Mouse (Mus musculus): ENCODE results near the gene Nipal3. TPM values are rescaled to one million over a fixed set of nuclear protein-coding genes. Genes with fewer than 3 reads are reported as not detected.

The Nipal3 gene
- total and polyA plus RNA-seq, 3 experiments: 3.5 to 10.4 TPM; not detected in 1

- no peak for TF ChIP-seq NRF1 (IDR thresholded peaks at IDR 0.05; ENCODE audit: insufficient read depth, low read depth, low read length, poor library complexity, severe bottlenecking)
Observed at GRCm38 (mm10) chr4:135429383-135429782, 65.5 kb downstream of the Nipal3 start (continued).

GRCm38 (mm10) chr4:135426587-135426986 lies 68.3 kb downstream of the Nipal3 start:
- Histone ChIP-seq H3K9ac (ENCODE audit: control insufficient read depth, low read depth, low read length, poor library complexity, severe bottlenecking) (no peak overlapping the region), H3K9me3 (replicated peaks; ENCODE audit: insufficient read depth, low read length) (no peaks in the 10 kb centered on the region), H3K27ac (ENCODE audit: control insufficient read depth, low read depth, low read length) (no peak overlapping the region), H3K79me2 (ENCODE audit: control insufficient read depth, insufficient read depth, low read length, poor library complexity) (no peaks in the 10 kb centered on the region), H3K4me1 (ENCODE audit: control insufficient read depth in 1 of 2, insufficient read depth in 2 of 2, low read length in 2 of 2) (peaks cover 17% of the 10 kb centered on the region in 2 experiments), H3K36me3 (ENCODE audit: control insufficient read depth in 1 of 2, insufficient read depth in 2 of 2, low read length in 2 of 2) (peaks cover 0 to 20% of the 10 kb centered on the region in 2 experiments; a peak in 3 of 4 replicates), H3K4me3 (ENCODE audit: control insufficient read depth in 1 of 2, insufficient read depth in 1 of 2, low read depth in 2 of 2, low read length in 2 of 2) (no peak overlapping the region), H3K27me3 (ENCODE audit: control insufficient read depth in 1 of 2, insufficient read depth in 2 of 2, low read length in 2 of 2) (no peaks in the 10 kb centered on the region)
- no peak for DNase-seq (ENCODE audit: low read depth, low spot score)
- TF ChIP-seq POLR2A (IDR thresholded peaks at IDR 0.05; ENCODE audit: control insufficient read depth in 1 of 2, insufficient read depth in 1 of 2, low read depth in 1 of 2, low read length in 2 of 2, poor library complexity in 1 of 2): no peak
- TF ChIP-seq GATA1 (IDR thresholded peaks at IDR 0.05; ENCODE audit: low read depth, low read length): no peak
- TF ChIP-seq CHD1 (IDR thresholded peaks at IDR 0.05; ENCODE audit: low read depth, low read length): no peak
- TF ChIP-seq USF1 (IDR thresholded peaks at IDR 0.05; ENCODE audit: low read depth, low read length): no peak
- TF ChIP-seq ZKSCAN1 (IDR thresholded peaks at IDR 0.05; ENCODE audit: low read depth, low read length): no peak
- TF ChIP-seq JUND (IDR thresholded peaks at IDR 0.05; ENCODE audit: low read depth, low read length): no peak
- no peak for TF ChIP-seq ZMIZ1 (IDR thresholded peaks at IDR 0.05; ENCODE audit: low read depth, low read length)
- no peak for TF ChIP-seq NELFE (IDR thresholded peaks at IDR 0.05; ENCODE audit: low read depth, low read length)
- TF ChIP-seq HCFC1 (IDR thresholded peaks at IDR 0.05; ENCODE audit: low read depth, low read length): no peak
- TF ChIP-seq ETS1 (IDR thresholded peaks at IDR 0.05; ENCODE audit: low read depth, low read length): no peak
- TF ChIP-seq GABPA (IDR thresholded peaks at IDR 0.05; ENCODE audit: low read depth, low read length): no peak
- TF ChIP-seq NRF1 (IDR thresholded peaks at IDR 0.05; ENCODE audit: insufficient read depth, low read depth, low read length, poor library complexity, severe bottlenecking): no peak
- no peak for TF ChIP-seq TCF12 (IDR thresholded peaks at IDR 0.05; ENCODE audit: low read depth, low read length)
- no peak for TF ChIP-seq EP300 (IDR thresholded peaks at IDR 0.05; ENCODE audit: low read depth in 1 of 2, low read length in 2 of 2)
- no peak for TF ChIP-seq TAL1 (IDR thresholded peaks at IDR 0.05; ENCODE audit: low read length)

GRCm38 (mm10) chr4:135425625-135426024 lies 69.2 kb downstream of the Nipal3 start:
- no peak for DNase-seq (ENCODE audit: low read depth, low spot score)
- H3K27ac ChIP-seq (ENCODE audit: control insufficient read depth, low read depth, low read length): no peak overlapping the region
- no peaks in the 10 kb centered on the region for H3K27me3 ChIP-seq (ENCODE audit: control insufficient read depth in 1 of 2, insufficient read depth in 2 of 2, low read length in 2 of 2)
- H3K4me3 ChIP-seq (ENCODE audit: control insufficient read depth in 1 of 2, insufficient read depth in 1 of 2, low read depth in 2 of 2, low read length in 2 of 2): no peak overlapping the region
- no peak overlapping the region for H3K9ac ChIP-seq (ENCODE audit: control insufficient read depth, low read depth, low read length, poor library complexity, severe bottlenecking)
- no peaks in the 10 kb centered on the region for H3K9me3 ChIP-seq (replicated peaks; ENCODE audit: insufficient read depth, low read length)
- no peaks in the 10 kb centered on the region for H3K79me2 ChIP-seq (ENCODE audit: control insufficient read depth, insufficient read depth, low read length, poor library complexity)
- peaks cover 17% of the 10 kb centered on the region in 2 experiments for H3K4me1 ChIP-seq (ENCODE audit: control insufficient read depth in 1 of 2, insufficient read depth in 2 of 2, low read length in 2 of 2)
- peaks cover 0 to 20% of the 10 kb centered on the region in 2 experiments; a peak in 3 of 4 replicates for H3K36me3 ChIP-seq (ENCODE audit: control insufficient read depth in 1 of 2, insufficient read depth in 2 of 2, low read length in 2 of 2)
- TF ChIP-seq E2F4 (IDR thresholded peaks at IDR 0.05; ENCODE audit: borderline replicate concordance, low read depth, low read length) (no peak), HCFC1 (IDR thresholded peaks at IDR 0.05; ENCODE audit: low read depth, low read length) (no peak), SIN3A (IDR thresholded peaks at IDR 0.05; ENCODE audit: low read length) (no peak), RCOR1 (IDR thresholded peaks at IDR 0.05; ENCODE audit: low read depth, low read length) (no peak), KAT2A (conservative IDR thresholded peaks at IDR 0.05; ENCODE audit: low read depth, low read length) (no peak), CHD2 (IDR thresholded peaks at IDR 0.05; ENCODE audit: low read length) (no peak), MXI1 (IDR thresholded peaks at IDR 0.05; ENCODE audit: low read depth, low read length) (no peak), GATA1 (IDR thresholded peaks at IDR 0.05; ENCODE audit: low read depth, low read length) (no peak), USF1 (IDR thresholded peaks at IDR 0.05; ENCODE audit: low read depth, low read length) (no peak), MAX (IDR thresholded peaks at IDR 0.05; ENCODE audit: low read length) (no peak), ZMIZ1 (IDR thresholded peaks at IDR 0.05; ENCODE audit: low read depth, low read length) (no peak), CTCF (IDR thresholded peaks at IDR 0.05 in 2 of 3, conservative IDR thresholded peaks at IDR 0.05 in 1 of 3; ENCODE audit: control insufficient read depth in 1 of 3, insufficient read depth in 1 of 3, low read depth in 2 of 3, low read length in 3 of 3, poor library complexity in 1 of 3, severe bottlenecking in 1 of 3) (no peak), ZNF384 (IDR thresholded peaks at IDR 0.05; ENCODE audit: low read depth, low read length) (no peak), MAFK (IDR thresholded peaks at IDR 0.05; ENCODE audit: borderline replicate concordance, low read depth, low read length) (no peak), POLR2A (IDR thresholded peaks at IDR 0.05; ENCODE audit: control insufficient read depth in 1 of 2, insufficient read depth in 1 of 2, low read depth in 1 of 2, low read length in 2 of 2, poor library complexity in 1 of 2) (no peak), NRF1 (IDR thresholded peaks at IDR 0.05; ENCODE audit: insufficient read depth, low read depth, low read length, poor library complexity, severe bottlenecking) (no peak), TBP (IDR thresholded peaks at IDR 0.05; ENCODE audit: low read depth, low read length) (no peak), RAD21 (IDR thresholded peaks at IDR 0.05; ENCODE audit: low read depth, low read length) (no peak), MEF2A (IDR thresholded peaks at IDR 0.05; ENCODE audit: extremely low read depth, insufficient replicate concordance, low read depth, low read length, poor library complexity, severe bottlenecking) (no peak), ETS1 (IDR thresholded peaks at IDR 0.05; ENCODE audit: low read depth, low read length) (no peak)
